Mouse (Mus musculus) liver, embryonic 14.5 days (tissue): ENCODE results near the gene Ophn1.

ENCODE experiments used
- CTCF ChIP-seq: IDR thresholded peaks from 2 replicates; pipeline ENCODE4 v1.5.1; 2016; ENCODE audit warnings: antibody characterized with exemption, low read depth, control low read depth
- EP300 ChIP-seq: IDR thresholded peaks from 2 replicates; pipeline ENCODE4 v1.6.1; 2016; ENCODE audit warnings: antibody characterized with exemption, low read depth

- TF ChIP-seq EP300 (no peak), CTCF (no peak)
These were observed 87.0 kb downstream of the Ophn1 start for GRCm38 (mm10) chrX:98803813-98804212.
